Mouse (Mus musculus): ENCODE measurements around the gene Sipa1l3.

- TF ChIP-seq CTCF (IDR thresholded peaks at IDR 0.05; ENCODE audit: borderline replicate concordance, insufficient read depth, low read depth, low read length) = no peak
- TF ChIP-seq POLR2A (IDR thresholded peaks at IDR 0.05; ENCODE audit: borderline replicate concordance, insufficient read depth, low read length) = no peak
These were observed 241.7 kb downstream of the Sipa1l3 start for GRCm38 (mm10) chr7:29276715-29277114.
